Mouse (Mus musculus) lung, adult 2 months (tissue): Measurements from ENCODE around the gene Ppp2r5e.

Source experiments
- CTCF ChIP-seq: fragments of 200-500 bp; IDR thresholded peaks from 2 replicates; pipeline ENCODE4 v1.5.1; 2011; ENCODE audit warnings: mild to moderate bottlenecking, low read length, control low read depth; ENCODE audit not compliant: insufficient read depth
- POLR2A ChIP-seq: fragments of 200-500 bp; IDR thresholded peaks from 2 replicates; pipeline ENCODE4 v1.6.1; 2011; ENCODE audit warnings: low read depth, mild to moderate bottlenecking, control low read depth, low read length, borderline replicate concordance; ENCODE audit errors: extremely low read depth

DNA sequence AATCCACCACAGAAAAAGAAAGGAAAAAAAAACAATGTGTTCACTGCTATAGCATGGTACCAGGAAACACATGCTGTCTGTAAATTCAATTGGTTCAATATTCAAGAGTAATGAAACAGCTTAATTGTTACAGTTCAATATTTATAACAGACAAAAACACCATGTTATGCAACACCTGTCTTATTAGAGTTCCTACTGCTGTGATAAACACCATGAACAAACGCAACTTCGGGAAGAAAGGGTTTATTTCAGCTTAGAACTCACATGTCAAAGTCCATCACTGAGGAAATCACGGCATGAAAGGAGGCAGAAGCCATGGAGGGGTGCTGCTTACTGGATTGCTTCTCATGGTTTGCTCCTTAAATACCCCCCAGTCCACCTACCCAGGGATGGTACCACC, 56.8 kb downstream of the Ppp2r5e start:
- TF ChIP-seq CTCF, result no peak
- no peak for TF ChIP-seq POLR2A
